Mouse (Mus musculus): ENCODE measurements around the gene Olfr1272. TPM values are rescaled to one million over a fixed set of nuclear protein-coding genes. Genes with fewer than 3 reads are reported as not detected.
"Not testable (repeated sequence)": the region's sequence is repeated elsewhere in the genome, so short reads cannot be mapped to it uniquely, and the experiment has no call there.

Gene Olfr1272
- not detected for total RNA-seq (2021)

GRCm38 (mm10) chr2:90292741-90293140 lies at the start of gene Olfr1272:
TSS of gene Olfr1272 (minus strand) at chr2:90292841.
- intact Hi-C loops (cut with DNase I): no loop called here

GRCm38 (mm10) chr2:90321900-90322299 lies 29.3 kb upstream of the Olfr1272 start, which contains the start of gene Gm13769:
TSS of gene Gm13769 (plus strand) at chr2:90322200.
- intact Hi-C loops (cut with DNase I): not testable (repeated sequence)

More at GRCm38 (mm10) chr2:90292741-90293140, at the start of gene Olfr1272:
- no peak for DNase-seq

GRCm38 (mm10) chr2:90270932-90271331 lies 21.7 kb downstream of the Olfr1272 start, which contains the start of gene Olfr1271:
TSS of gene Olfr1271 (minus strand) at chr2:90271032.
- intact Hi-C loops (cut with DNase I): no loop called here

More at GRCm38 (mm10) chr2:90321900-90322299, 29.3 kb upstream of the Olfr1272 start, which contains the start of gene Gm13769:
- not testable (repeated sequence) for DNase-seq

GRCm38 (mm10) chr2:90257492-90257891 lies 35.1 kb downstream of the Olfr1272 start, which contains the start of gene Olfr142:
TSS of gene Olfr142 (minus strand) at chr2:90257592.
- intact Hi-C loops (cut with DNase I): no loop called here
- no peak for DNase-seq

More at GRCm38 (mm10) chr2:90270932-90271331, 21.7 kb downstream of the Olfr1272 start, which contains the start of gene Olfr1271:
- DNase-seq: no peak

Other genes with a start within 250 kb of the Olfr1272 start
- gene Olfr140, start 229.2 kb downstream of the Olfr1272 start, total RNA-seq (2021): not detected
- not detected for gene Olfr1269, start 171.4 kb downstream of the Olfr1272 start, total RNA-seq (2021)
- gene Olfr32, start 150.5 kb downstream of the Olfr1272 start, total RNA-seq (2021): not detected
- gene Olfr1270, start 139.8 kb downstream of the Olfr1272 start, total RNA-seq (2021): not detected
- not detected for gene Olfr1506, start 68.3 kb downstream of the Olfr1272 start, total RNA-seq (2021)
- not detected for gene Olfr142, start 35.2 kb downstream of the Olfr1272 start, total RNA-seq (2021)
- gene Olfr1271, start 21.8 kb downstream of the Olfr1272 start, total RNA-seq (2021): not detected
- under 1 TPM in 1 of 2 experiments, not detected in 1; 0.22 TPM for gene Gm13769, start 29.4 kb upstream of the Olfr1272 start, total RNA-seq (2021)
- gene Olfr1274-ps, start 105.8 kb upstream of the Olfr1272 start, total RNA-seq (2021): not detected